ENCODE assay signal across 15 mouse cellular contexts in genomic region chr11:78735168-78735567, GRCm38 (mm10).
"Had no signal": no experiment of that assay in that cellular context is flagged by ENCODE, and none has a peak within 500 bp of the region (broad histone marks: within the 10 kb centered on the region; RNA-seq: fewer than 3 reads in every experiment).

No protein-coding gene starts in this region.

- H3K9me3 ChIP-seq: megakaryocyte, embryonic 14.5 days; midbrain, embryonic 12.5 days; neural tube, embryonic 12.5 days; stomach, embryonic 15.5 days had no signal

- H3K4me3 ChIP-seq: megakaryocyte, embryonic 14.5 days; midbrain, embryonic 12.5 days; neural tube, embryonic 12.5 days; stomach, embryonic 15.5 days had no signal

- H3K9ac ChIP-seq: liver, embryonic 14.5 days; lung, embryonic 14.5 days; midbrain, embryonic 12.5 days; neural tube, embryonic 12.5 days; stomach, embryonic 15.5 days had no signal

- H3K27me3 ChIP-seq: neural tube, embryonic 12.5 days; stomach, embryonic 15.5 days had no signal

- H3K4me1 ChIP-seq: neural tube, embryonic 12.5 days; stomach, embryonic 15.5 days had no signal

- DNase-seq: lung, adult 18-20 months; lung, embryonic 14.5 days; lung, postnatal 10 days; midbrain, embryonic 14.5 days; right cerebral cortex, postnatal 14 days; thymus, adult 2 months; thymus, postnatal 25 days; thymus, postnatal 4 days had no signal

- H3K27ac ChIP-seq: liver, embryonic 14.5 days; macrophage; midbrain, embryonic 12.5 days; neural tube, embryonic 12.5 days; stomach, embryonic 15.5 days; stomach, postnatal 0 days had no signal

- H3K36me3 ChIP-seq: midbrain, embryonic 12.5 days; neural tube, embryonic 12.5 days; stomach, embryonic 15.5 days had no signal
